Mouse (Mus musculus): Measurements from ENCODE around the gene Scd2. TPM values are rescaled to one million over a fixed set of nuclear protein-coding genes. Genes with fewer than 3 reads are reported as not detected.

Scd2 gene
- 39.1 to 42.5 TPM (median 39.8 TPM) in 4 replicates for total RNA-seq (2023)

DNA sequence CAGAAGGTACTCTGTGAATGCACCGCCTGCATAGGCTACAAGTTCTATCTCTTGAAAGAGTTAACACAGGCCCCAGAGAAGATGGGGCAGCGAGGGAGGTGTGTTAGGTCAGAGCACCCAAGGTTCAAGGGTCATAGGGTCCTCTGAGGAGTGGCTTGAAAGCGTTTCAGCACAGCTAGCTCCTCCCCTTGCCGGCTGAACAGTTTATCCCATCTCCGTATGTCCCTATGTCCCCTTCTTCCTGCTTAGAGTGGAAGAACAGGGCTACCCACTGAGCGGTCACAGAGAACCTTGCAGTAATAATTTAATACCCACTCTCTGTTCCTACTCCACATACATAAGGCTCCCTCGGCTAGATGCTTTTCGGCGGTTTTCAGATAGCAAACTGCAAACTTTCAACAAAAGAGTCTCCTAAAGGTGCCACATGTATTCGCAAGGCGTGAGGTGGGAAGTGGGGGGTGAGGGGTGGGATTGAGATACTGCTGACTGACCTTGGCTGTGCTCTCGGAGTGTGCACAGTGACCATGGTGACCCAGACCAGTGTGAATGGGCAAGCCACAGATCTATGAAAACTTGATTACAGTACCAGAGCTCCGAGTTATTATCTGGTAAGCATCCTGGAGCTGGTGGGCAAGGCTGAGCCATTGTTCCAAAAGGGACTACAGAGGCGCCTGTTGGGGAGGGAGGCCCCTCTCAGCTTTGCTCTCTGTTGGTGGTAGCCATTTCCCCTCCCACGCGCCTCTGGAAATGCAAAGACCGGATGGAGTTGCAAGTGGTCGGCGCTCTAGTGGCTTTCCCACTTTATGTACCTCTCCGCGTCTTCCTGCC lies at the start of gene Scd2:
Gene Scd2, plus strand, starts transcription at position 734 of the 828 bp plus-strand sequence.

DNA sequence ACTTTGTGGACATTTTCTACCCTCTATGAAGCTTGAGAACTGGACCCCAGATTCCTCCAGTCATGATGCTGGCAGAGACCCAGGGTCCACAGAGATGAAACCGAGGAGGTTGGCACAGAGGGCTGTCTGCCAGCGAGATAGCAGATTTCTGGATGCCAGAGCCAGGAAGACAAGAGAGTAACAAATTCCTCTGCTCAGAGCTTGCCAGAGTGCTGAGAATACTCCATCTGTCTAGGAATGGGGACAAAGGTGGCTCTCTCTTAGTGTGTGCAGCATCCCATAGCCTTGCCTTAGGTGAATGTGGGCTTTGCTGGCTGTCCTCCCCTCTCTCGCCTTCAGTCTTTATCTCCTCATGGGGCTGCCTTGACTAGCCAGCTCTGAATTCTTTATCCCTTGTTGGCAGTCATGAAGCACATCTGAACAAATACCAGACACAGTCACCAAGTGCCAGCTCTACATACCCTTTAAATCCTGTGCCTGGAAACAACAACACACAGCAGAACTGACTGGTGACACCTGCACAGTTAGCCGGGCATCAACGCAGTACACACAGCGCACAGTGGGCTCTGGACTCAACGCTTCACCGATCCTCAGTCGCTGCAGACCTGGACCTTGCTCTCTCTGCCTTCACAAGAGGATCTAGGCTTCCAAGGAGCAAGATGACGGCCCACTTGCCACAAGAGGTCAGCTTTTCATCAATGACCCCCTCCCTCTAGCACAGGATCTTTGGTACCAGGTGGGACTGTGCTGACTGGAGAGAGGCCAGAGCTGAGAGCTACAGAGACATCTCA lies 39.6 kb downstream of the Scd2 start, which contains the start of gene Scd4:
Gene Scd4, plus strand, starts transcription at position 260 of the 791 bp plus-strand sequence.

Other genes with a start within 250 kb of the Scd2 start
- 18.5 to 23.1 TPM (median 19.5 TPM) in 4 replicates for gene Erlin1, start 223.9 kb upstream of the Scd2 start, total RNA-seq (2023)
- 84.8 to 90.8 TPM (median 85.9 TPM) in 4 replicates for gene Chuk, start 186.2 kb upstream of the Scd2 start, total RNA-seq (2023)
- 26.2 to 32.3 TPM (median 29.9 TPM) in 4 replicates for gene Cwf19l1, start 157.8 kb upstream of the Scd2 start, total RNA-seq (2023)
- gene Bloc1s2, start 147.2 kb upstream of the Scd2 start, total RNA-seq (2023), result 84.5 to 97.8 TPM (median 87.2 TPM) in 4 replicates
- not detected in 4 replicates for gene Pkd2l1, start 101.2 kb upstream of the Scd2 start, total RNA-seq (2023)
- gene Scd3, start 90.4 kb upstream of the Scd2 start, total RNA-seq (2023), result not detected in 4 replicates
- 0.85 to 2.0 TPM (median 1.5 TPM) in 4 replicates for gene Scd4, start 39.4 kb downstream of the Scd2 start, total RNA-seq (2023)
- gene Scd1, start 114.2 kb downstream of the Scd2 start, total RNA-seq (2023), result 810 to 978 TPM (median 883 TPM) in 4 replicates
- 0.16 TPM in 1 of 4 replicates, not detected in the others for gene Wnt8b, start 199.8 kb downstream of the Scd2 start, total RNA-seq (2023)

All from B cell, adult 62 days (primary cell).